Mouse (Mus musculus) stomach, postnatal 0 days (tissue): ENCODE measurements around the gene Thoc5.

Source experiments
- CTCF ChIP-seq: IDR thresholded peaks from 2 replicates; pipeline ENCODE4 v1.5.1; 2016; ENCODE audit warnings: antibody characterized with exemption, low read depth, mild to moderate bottlenecking, moderate library complexity
- EP300 ChIP-seq: optimal IDR thresholded peaks from 2 replicates; pipeline ENCODE3; 2016; ENCODE audit warnings: antibody characterized with exemption

DNA sequence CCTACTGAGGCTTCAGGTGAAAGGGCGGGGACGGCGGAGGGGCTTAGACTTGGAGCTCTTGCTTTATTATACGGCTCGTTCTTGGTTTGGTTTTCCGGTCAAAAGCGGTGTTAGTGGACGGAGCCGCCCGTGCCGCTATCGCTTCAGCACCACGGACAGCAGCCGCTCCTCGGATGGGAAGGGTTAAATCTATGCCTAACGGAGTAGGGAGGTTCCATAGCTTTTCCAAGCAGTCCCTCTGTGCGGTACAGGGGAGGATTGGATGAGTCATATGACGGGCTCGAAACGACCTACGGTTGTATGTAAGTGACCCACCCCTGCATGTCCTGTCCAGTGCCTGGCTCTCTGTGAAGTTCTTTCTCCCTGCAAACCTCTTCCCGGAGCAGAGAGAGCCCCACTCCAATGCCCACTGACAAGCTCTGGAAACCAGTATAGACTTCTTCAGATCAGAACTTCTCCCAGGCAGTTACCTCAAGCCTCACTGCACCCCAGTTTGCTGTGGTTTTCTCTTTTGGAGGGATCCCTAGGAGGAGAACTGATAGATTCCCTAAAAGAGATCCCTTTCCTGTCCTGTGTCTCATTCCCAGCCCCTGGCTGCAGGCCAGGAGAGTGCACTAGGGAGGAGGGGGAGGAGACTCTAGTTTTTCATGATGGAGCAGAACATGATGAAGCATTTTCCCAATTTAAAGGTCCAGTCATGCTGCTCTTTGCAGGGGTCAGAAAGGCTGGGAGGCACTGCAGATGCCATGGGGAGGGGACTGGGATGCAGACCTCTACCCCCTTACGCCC is 54.3 kb downstream of the Thoc5 start:
- TF ChIP-seq CTCF (no peak), EP300 (no peak)
